Mouse (Mus musculus): ENCODE data around the gene Gcnt2.

DNA sequence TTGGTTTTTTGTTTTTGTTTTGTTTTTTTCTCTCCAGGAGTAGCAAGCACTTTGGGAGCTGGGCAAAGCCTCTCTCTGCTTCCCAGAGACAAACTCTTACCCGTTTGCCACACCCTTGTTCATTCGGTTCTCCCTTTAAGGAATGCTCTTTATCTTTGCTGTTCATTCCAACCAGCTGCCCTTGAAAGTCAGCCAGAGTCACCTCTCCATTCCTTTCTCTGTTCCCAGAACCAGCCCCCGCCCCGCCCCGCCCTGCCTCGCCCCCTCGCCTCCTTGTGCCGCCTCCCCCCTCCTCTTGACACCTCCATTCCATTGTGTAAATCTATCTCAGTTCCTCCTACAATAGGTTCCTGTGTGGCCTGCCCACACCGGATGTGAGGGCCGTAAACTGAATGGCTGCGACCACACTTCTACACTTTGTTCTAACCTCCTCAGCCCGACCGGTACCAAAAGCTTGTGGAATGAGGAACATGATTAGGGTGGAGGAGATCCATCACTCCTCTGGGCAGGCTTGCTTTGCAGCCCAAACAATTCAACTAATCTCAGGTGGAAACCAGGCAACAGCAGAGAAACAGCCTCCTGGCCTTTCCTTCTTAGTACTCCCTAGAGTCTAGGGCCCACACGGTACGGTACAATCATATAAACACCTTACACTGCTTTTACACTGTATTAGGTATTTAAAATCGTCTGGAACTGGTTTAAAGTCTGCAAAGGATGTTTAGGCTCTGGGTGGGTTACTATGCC is 9.5 kb downstream of the Gcnt2 start:
- TF ChIP-seq POLR2A (IDR thresholded peaks at IDR 0.05; ENCODE audit: control insufficient read depth, extremely low read depth, insufficient read depth, low read length, poor library complexity) (no peak), CTCF (IDR thresholded peaks at IDR 0.05; ENCODE audit: borderline replicate concordance, control insufficient read depth, extremely low read depth, insufficient read depth, low read length, poor library complexity) (no peak)

Measured in thymus, adult 2 months (tissue).